Mouse (Mus musculus) liver, embryonic 16.5 days (tissue): Measurements from ENCODE around the gene Tfdp1. TPM values are rescaled to one million over a fixed set of nuclear protein-coding genes. Genes with fewer than 3 reads are reported as not detected.

Experiments
- ATAC-seq: fragments of 200-750 bp; cut with Nextera tagmentation; 2 replicates; pipeline ENCODE4 v1.8.0; 2017; ENCODE audit warnings: low read depth, mild to moderate bottlenecking, moderate number of reproducible peaks, moderate library complexity
- H3K27ac ChIP-seq: fragments of 300-500 bp; sonication (generic); 2 replicates; pipeline ENCODE4 v1.5.1; 2014; ENCODE audit warnings: mild to moderate bottlenecking, low read length
- H3K27me3 ChIP-seq: fragments of 300-500 bp; sonication (generic); 2 replicates; pipeline ENCODE4 v1.6.1; 2014; ENCODE audit warnings: low read depth, low read length, mixed read lengths; ENCODE audit not compliant: control insufficient read depth, insufficient read depth
- H3K36me3 ChIP-seq: fragments of 300-500 bp; sonication (generic); 2 replicates; pipeline ENCODE4 v1.6.1; 2014; ENCODE audit warnings: mild to moderate bottlenecking; ENCODE audit not compliant: control insufficient read depth, insufficient read depth
- H3K4me1 ChIP-seq: fragments of 300-500 bp; sonication (generic); 2 replicates; pipeline ENCODE4 v1.6.1; 2014; ENCODE audit warnings: low read depth, low read length, mixed read lengths; ENCODE audit not compliant: control insufficient read depth
- H3K4me2 ChIP-seq: fragments of 300-500 bp; sonication (generic); 2 replicates; pipeline ENCODE4 v1.6.1; 2014; ENCODE audit warnings: low read depth, low read length, mixed read lengths
- H3K4me3 ChIP-seq: fragments of 300-500 bp; sonication (generic); 2 replicates; pipeline ENCODE4 v1.5.1; 2014; ENCODE audit warnings: low read depth, mild to moderate bottlenecking, low read length
- H3K9ac ChIP-seq: fragments of 300-500 bp; sonication (generic); 2 replicates; pipeline ENCODE4 v1.6.1; 2014; ENCODE audit warnings: low read depth, low read length
- H3K9me3 ChIP-seq: fragments of 300-500 bp; sonication (generic); replicated peaks from 2 replicates; pipeline ENCODE4 v1.6.1; 2016; ENCODE audit warnings: low read length; ENCODE audit not compliant: control insufficient read depth
- WGBS: fragments of 180-500 bp; shearing (Covaris S2); extraction: QIAGEN DNeasy Blood & Tissue Kit; methylation state at CpG from one replicate; pipeline ENCODE4 v1.1.7; 2014; ENCODE audit not compliant: insufficient replicate concordance; 5-methylcytosine and 5-hydroxymethylcytosine counted together
- polyA plus RNA-seq: library from polyadenylated mRNA; unstranded; fragments of >200 nt; fragmentation: Nextera tagmentation; extraction: Ambion mirVana; gene quantifications from 2 replicates; pipeline ENCODE4 v1.2.1, GENCODE M21; 2015

Gene Tfdp1
- polyA plus RNA-seq, 1 experiment from 2014 or later = 65.6 TPM

- no peaks in the 10 kb centered on the region for H3K36me3 ChIP-seq
- no peak overlapping the region for H3K4me3 ChIP-seq
- H3K27ac ChIP-seq = no peak overlapping the region
- WGBS = 59% methylated on average over 2 of the region's 2 CpGs
- H3K27me3 ChIP-seq = no peaks in the 10 kb centered on the region
- no peaks in the 10 kb centered on the region for H3K9me3 ChIP-seq
- ATAC-seq = no peak
- no peaks in the 10 kb centered on the region for H3K4me1 ChIP-seq
- H3K9ac ChIP-seq = no peak overlapping the region
- H3K4me2 ChIP-seq = no peak overlapping the region
Measured at GRCm38 (mm10) chr8:13388744-13389143, 50.2 kb downstream of the Tfdp1 start.

DNA sequence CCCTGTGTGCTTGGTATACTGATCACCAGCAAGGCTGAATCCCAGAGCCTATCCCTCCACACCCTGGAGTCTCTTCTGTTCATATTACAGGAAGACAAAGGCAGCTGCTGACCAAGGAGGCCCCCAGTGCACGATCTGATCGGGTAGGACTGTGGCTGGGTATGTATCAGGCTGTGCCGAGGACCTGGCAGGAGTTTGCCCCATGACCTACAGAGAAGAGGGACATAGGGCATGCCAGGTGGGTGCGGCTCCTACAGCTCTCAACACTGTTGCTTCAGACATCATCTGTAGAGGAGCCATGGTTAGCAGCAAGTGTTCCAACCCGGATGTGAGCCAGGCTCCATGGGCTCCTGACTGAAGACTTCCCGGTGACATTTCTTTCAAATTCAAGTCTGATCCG is 55.3 kb downstream of the Tfdp1 start:
- WGBS = 69% methylated on average over 7 of the region's 7 CpGs
- ATAC-seq = no peak
- H3K9ac ChIP-seq = no peak overlapping the region
- no peak overlapping the region for H3K4me3 ChIP-seq
- H3K27me3 ChIP-seq = no peaks in the 10 kb centered on the region
- no peaks in the 10 kb centered on the region for H3K36me3 ChIP-seq
- H3K27ac ChIP-seq = no peak overlapping the region
- no peak overlapping the region for H3K4me2 ChIP-seq
- no peaks in the 10 kb centered on the region for H3K9me3 ChIP-seq
- H3K4me1 ChIP-seq = no peaks in the 10 kb centered on the region

DNA sequence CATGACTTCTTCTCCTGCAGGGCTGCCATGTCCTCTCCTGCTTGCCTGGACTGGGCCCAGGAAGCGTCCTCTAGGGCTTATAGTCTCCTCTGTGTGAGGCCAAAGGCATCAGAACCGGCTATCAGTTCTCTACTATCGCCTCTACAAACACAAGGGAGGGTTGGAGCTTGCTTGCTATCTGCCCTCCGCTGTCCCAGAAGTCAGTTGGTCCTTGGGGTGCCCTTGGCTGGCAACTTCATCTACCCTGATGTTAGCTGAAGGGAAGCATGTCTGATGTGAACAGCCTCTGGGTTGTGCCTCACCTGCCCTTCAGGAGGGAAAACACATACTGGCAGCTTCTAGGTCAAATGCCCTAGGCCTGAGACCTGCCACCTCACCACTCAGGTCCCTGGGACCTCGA is 58.2 kb downstream of the Tfdp1 start, which contains the start of gene Atp4b:
Atp4b (minus strand) TSS at position 101 of the 400 bp plus-strand sequence.
- ATAC-seq = no peak
- Histone ChIP-seq H3K36me3 (no peaks in the 10 kb centered on the region), H3K4me3 (no peak within 1 kb of the TSS), H3K9ac (no peak within 1 kb of the TSS), H3K27me3 (no peaks in the 10 kb centered on the region), H3K9me3 (no peaks in the 10 kb centered on the region), H3K27ac (no peak within 1 kb of the TSS), H3K4me1 (no peaks in the 10 kb centered on the region), H3K4me2 (no peak within 1 kb of the TSS)
- WGBS = 54% methylated on average over 5 of the region's 5 CpGs

DNA sequence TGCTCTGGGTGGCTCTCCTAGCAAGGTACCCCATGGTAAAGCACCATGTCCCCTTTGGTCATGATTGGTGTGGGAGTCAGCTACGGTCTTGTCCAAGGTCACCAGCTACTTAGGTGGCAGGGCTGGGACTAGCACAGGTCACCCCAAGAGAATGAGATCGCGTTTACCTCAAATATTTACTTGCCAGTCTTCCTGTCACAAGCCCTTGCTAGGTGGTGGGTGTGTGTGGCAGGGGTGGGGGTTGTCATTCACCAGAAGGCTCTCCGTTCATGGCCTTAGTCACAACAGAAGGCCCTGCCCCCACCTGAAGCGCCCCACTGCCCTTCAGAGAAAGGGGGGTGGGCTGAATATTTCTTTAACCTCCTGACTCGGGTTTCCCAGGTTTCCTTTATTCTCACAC is 65.0 kb downstream of the Tfdp1 start:
- no peak overlapping the region for H3K4me2 ChIP-seq
- H3K4me1 ChIP-seq = no peaks in the 10 kb centered on the region

DNA sequence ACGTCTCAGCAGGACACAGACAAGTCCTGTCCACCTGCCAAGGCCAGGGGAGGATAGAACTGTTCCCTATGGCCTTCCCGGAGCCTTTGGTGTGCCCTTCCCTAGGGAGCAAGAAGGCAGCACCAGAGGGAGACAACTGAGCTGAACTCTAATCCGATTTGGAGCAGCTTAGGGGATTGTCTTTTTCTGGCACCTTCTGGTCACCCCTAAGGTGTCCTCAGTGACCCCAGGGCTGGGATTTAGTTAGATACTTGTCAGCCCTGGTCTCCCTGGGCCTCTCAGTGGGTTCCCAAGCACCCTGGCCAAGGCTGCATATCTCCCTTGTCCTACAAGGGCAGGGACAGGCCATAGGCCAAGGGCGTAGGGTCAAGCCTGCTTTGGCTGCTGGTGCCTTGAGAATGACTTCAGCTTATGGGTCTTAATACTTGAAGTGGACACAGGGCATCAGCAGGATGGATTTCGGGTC is 66.1 kb downstream of the Tfdp1 start, which contains the start of gene Grk1:
Grk1 (plus strand) TSS at position 416 of the 466 bp plus-strand sequence.
- H3K4me3 ChIP-seq = no peak within 1 kb of the TSS
- no peak within 1 kb of the TSS for H3K4me2 ChIP-seq
- H3K27me3 ChIP-seq = no peaks in the 10 kb centered on the region
- H3K9me3 ChIP-seq = no peaks in the 10 kb centered on the region
- ATAC-seq = no peak
- H3K27ac ChIP-seq = no peak within 1 kb of the TSS
- WGBS = 54% methylated on average over 5 of the region's 5 CpGs
- H3K36me3 ChIP-seq = no peaks in the 10 kb centered on the region
- no peak within 1 kb of the TSS for H3K9ac ChIP-seq
- no peaks in the 10 kb centered on the region for H3K4me1 ChIP-seq

More for the DNA sequence above, 65.0 kb downstream of the Tfdp1 start:
- Histone ChIP-seq H3K4me3 (no peak overlapping the region), H3K9me3 (no peaks in the 10 kb centered on the region), H3K27me3 (no peaks in the 10 kb centered on the region), H3K36me3 (no peaks in the 10 kb centered on the region), H3K9ac (no peak overlapping the region), H3K27ac (no peak overlapping the region)
- WGBS = 49% methylated on average over 6 of the region's 6 CpGs
- ATAC-seq = no peak

DNA sequence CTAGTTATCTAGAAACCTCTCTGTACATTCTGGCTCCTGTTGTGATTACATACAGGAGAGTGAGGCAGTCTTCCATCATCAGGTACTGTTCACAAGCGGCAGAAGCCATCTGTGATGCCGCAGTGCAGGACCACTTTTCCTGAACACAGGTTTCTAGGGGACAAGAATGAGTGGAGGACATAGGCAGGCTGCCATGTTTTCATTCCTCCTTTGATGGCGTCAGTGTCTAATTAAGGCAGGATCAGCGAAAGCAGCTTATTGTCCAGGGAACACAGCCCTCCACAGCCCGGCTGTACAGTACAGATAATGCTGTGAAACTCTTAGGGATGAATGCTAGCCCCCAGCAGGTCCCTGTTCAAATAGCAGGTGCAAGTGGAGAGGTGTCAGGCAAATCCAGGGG is 67.5 kb downstream of the Tfdp1 start:
- Histone ChIP-seq H3K4me1 (no peaks in the 10 kb centered on the region), H3K4me3 (no peak overlapping the region), H3K27me3 (no peaks in the 10 kb centered on the region; the same call in 1 of the 2 replicates), H3K4me2 (no peak overlapping the region), H3K36me3 (no peaks in the 10 kb centered on the region), H3K9me3 (no peaks in the 10 kb centered on the region), H3K9ac (no peak overlapping the region), H3K27ac (no peak overlapping the region)
- no peak for ATAC-seq
- 70% methylated on average over 5 of the region's 5 CpGs for WGBS

DNA sequence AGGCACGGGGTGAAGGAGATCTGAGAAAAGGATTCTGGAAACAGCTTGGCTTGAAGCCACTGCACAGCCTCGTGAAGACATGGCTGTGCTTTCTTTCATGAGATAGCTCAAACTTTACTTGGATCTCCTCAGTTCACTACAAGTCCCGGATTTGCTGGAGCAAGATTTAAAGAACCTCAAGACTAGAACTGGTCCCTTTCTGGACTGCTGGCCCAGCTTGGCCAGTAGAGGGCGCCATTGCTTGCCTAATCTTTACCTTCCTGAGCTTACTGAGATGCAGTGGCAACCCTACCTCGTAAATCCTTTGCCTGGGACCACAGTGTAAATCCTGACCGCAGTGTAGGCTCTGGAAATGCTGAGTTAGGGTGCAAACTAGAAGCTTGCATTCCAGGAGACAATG is 73.0 kb downstream of the Tfdp1 start:
- Histone ChIP-seq H3K4me3 (no peak overlapping the region), H3K36me3 (no peaks in the 10 kb centered on the region), H3K9ac (no peak overlapping the region), H3K4me2 (no peak overlapping the region), H3K27ac (no peak overlapping the region), H3K9me3 (no peaks in the 10 kb centered on the region), H3K27me3 (no peaks in the 10 kb centered on the region; the same call in 1 of the 2 replicates), H3K4me1 (no peaks in the 10 kb centered on the region)
- 19% methylated on average over 6 of the region's 6 CpGs for WGBS
- ATAC-seq = no peak

GRCm38 (mm10) chr8:13412891-13413558 is 74.5 kb downstream of the Tfdp1 start:
- no peaks in the 10 kb centered on the region for H3K4me1 ChIP-seq
- 46% methylated on average over 13 of the region's 13 CpGs for WGBS
- H3K36me3 ChIP-seq = no peaks in the 10 kb centered on the region
- no peaks in the 10 kb centered on the region for H3K9me3 ChIP-seq
- no peak for ATAC-seq
- H3K4me2 ChIP-seq = no peak overlapping the region
- no peak overlapping the region for H3K9ac ChIP-seq
- H3K27me3 ChIP-seq = no peaks in the 10 kb centered on the region; the same call in 1 of the 2 replicates
- no peak overlapping the region for H3K4me3 ChIP-seq
- H3K27ac ChIP-seq = no peak overlapping the region

- no peak overlapping the region for H3K27ac ChIP-seq
- no peaks in the 10 kb centered on the region for H3K9me3 ChIP-seq
- no peaks in the 10 kb centered on the region for H3K36me3 ChIP-seq
- H3K27me3 ChIP-seq = no peaks in the 10 kb centered on the region; the same call in 1 of the 2 replicates
- no peak overlapping the region for H3K9ac ChIP-seq
- no peak overlapping the region for H3K4me2 ChIP-seq
- no peaks in the 10 kb centered on the region for H3K4me1 ChIP-seq
- no peak overlapping the region for H3K4me3 ChIP-seq
- ATAC-seq = no peak
- 41% methylated on average over 12 of the region's 12 CpGs for WGBS
Measured at GRCm38 (mm10) chr8:13413823-13414390, 75.4 kb downstream of the Tfdp1 start.
